ENCODE assay signal across 8 mouse cellular contexts in genomic region chr17:12994069-12994468, GRCm38 (mm10). TPM values are rescaled to one million over a fixed set of nuclear protein-coding genes. Genes with fewer than 3 reads are reported as not detected.
DNase-seq lines count a peak whose midpoint lies in the region; ATAC-seq and TF ChIP-seq lines count a peak whose summit lies in the region.

TSS of gene Wtap (minus strand) at chr17:12994169.

- peak within 1 kb of the TSS; percentile 100 for H3K9ac ChIP-seq in kidney, postnatal 0 days (ENCODE audit: low read depth, low read length)
- peak within 1 kb of the TSS; percentile 99 for H3K9ac ChIP-seq in midbrain, embryonic 13.5 days (replicated peaks)

- peak within 1 kb of the TSS; percentile 86 for H3K4me2 ChIP-seq in kidney, postnatal 0 days (ENCODE audit: low read length)
- peak within 1 kb of the TSS; percentile 83 for H3K4me2 ChIP-seq in midbrain, embryonic 13.5 days (replicated peaks)

- peak within 1 kb of the TSS; percentile 100 for H3K27ac ChIP-seq in kidney, postnatal 0 days
- no peak within 1 kb of the TSS for H3K27ac ChIP-seq in brown adipose tissue, adult 24 weeks (replicated peaks; ENCODE audit: low read depth, low read length)
- peak within 1 kb of the TSS; percentile 99 for H3K27ac ChIP-seq in midbrain, embryonic 13.5 days

- H3K36me3 ChIP-seq in kidney, postnatal 0 days (ENCODE audit: insufficient read depth, low read length), result no peaks in the 10 kb centered on the region
- no peaks in the 10 kb centered on the region for H3K36me3 ChIP-seq in midbrain, embryonic 13.5 days

- peaks cover 7% of the 10 kb centered on the region; the same call in 1 of the 2 replicates for H3K4me1 ChIP-seq in kidney, postnatal 0 days (replicated peaks; ENCODE audit: insufficient read depth, low read length)
- H3K4me1 ChIP-seq in brown adipose tissue, adult 24 weeks (ENCODE audit: control insufficient read depth, insufficient read depth, insufficient read length, low read length), result peaks cover 3% of the 10 kb centered on the region
- H3K4me1 ChIP-seq in midbrain, embryonic 13.5 days (replicated peaks), result peaks cover 21% of the 10 kb centered on the region

- no peak for ATAC-seq in kidney, postnatal 0 days (replicated peaks; ENCODE audit: low FRiP score, low read depth)
- ATAC-seq in midbrain, embryonic 13.5 days, result no peak

- peak within 1 kb of the TSS; percentile 95 for H3K4me3 ChIP-seq in kidney, postnatal 0 days (replicated peaks; ENCODE audit: low read depth, low read length)
- peak within 1 kb of the TSS; percentile 99 for H3K4me3 ChIP-seq in brown adipose tissue, adult 24 weeks (ENCODE audit: insufficient read depth, low read depth, low read length)
- peak within 1 kb of the TSS; percentile 97 for H3K4me3 ChIP-seq in midbrain, embryonic 13.5 days (replicated peaks)

- no peaks in the 10 kb centered on the region for H3K27me3 ChIP-seq in kidney, postnatal 0 days (ENCODE audit: insufficient read depth, low read length)
- no peaks in the 10 kb centered on the region for H3K27me3 ChIP-seq in midbrain, embryonic 13.5 days

- DNase-seq in kidney, postnatal 0 days (ENCODE audit: low spot score), result no peak
- DNase-seq in kidney, adult 18-20 months, result no peak
- no peak for DNase-seq in heart, adult 18-20 months
- DNase-seq in layer of hippocampus, postnatal 10 days (ENCODE audit: low spot score in 2 of 2), result no peak
- DNase-seq in adipocyte (ENCODE audit: low spot score), result no peak
- no peak for DNase-seq in embryo, embryonic 9.5 days (ENCODE audit: extremely low spot score)

- no peak for TF ChIP-seq CTCF in kidney, postnatal 0 days (IDR thresholded peaks at IDR 0.05; ENCODE audit: low read depth)

- WGBS in kidney, postnatal 0 days, result 83% methylated on average over 1 of the region's 1 CpGs
- 72% methylated on average over 1 of the region's 1 CpGs for WGBS in midbrain, embryonic 13.5 days

- H3K9me3 ChIP-seq in kidney, postnatal 0 days (replicated peaks; ENCODE audit: low read length), result no peaks in the 10 kb centered on the region
- H3K9me3 ChIP-seq in midbrain, embryonic 13.5 days, result no peaks in the 10 kb centered on the region

RNA-seq across cellular contexts. Expression of gene Wtap, which starts in this region (rescaled TPM):
- polyA plus RNA-seq in kidney, postnatal 0 days (2015; fragmentation: Nextera tagmentation; extraction: Ambion mirVana), result 143 and 150 TPM in 2 replicates
- polyA plus RNA-seq in brown adipose tissue, adult 24 weeks (2012; ENCODE audit: insufficient read depth, insufficient read length, missing spikeins), result 59.6 and 62.5 TPM in 2 replicates
- total RNA-seq in heart, adult 18-20 months (2021), result 10 to 100 TPM; 30.2 to 34.1 TPM
- total RNA-seq in layer of hippocampus, postnatal 10 days (2021), result 10 to 100 TPM; 64.5 to 66.4 TPM
- polyA plus RNA-seq in midbrain, embryonic 13.5 days (2015; fragmentation: Nextera tagmentation; extraction: Ambion mirVana), result 149 and 160 TPM in 2 replicates
